Mouse (Mus musculus) inflammation-experienced regulatory T-cells, adult 6 months (primary cell): Measurements from ENCODE around the gene Erlin1. TPM values are rescaled to one million over a fixed set of nuclear protein-coding genes. Genes with fewer than 3 reads are reported as not detected.

Experiments used
- ATAC-seq: one replicate; pipeline ENCODE4 v1.8.0; 2017
- polyA plus RNA-seq, 3 experiments: library from polyadenylated mRNA; unstranded; fragments of 100-300 nt; shearing (Covaris generic); gene quantifications; one replicate each; pipeline ENCODE4 v1.2.1; 2017

Gene Erlin1
- polyA plus RNA-seq, 3 experiments from 2014 or later: 3.2 to 7.6 (median 3.3) TPM

DNA sequence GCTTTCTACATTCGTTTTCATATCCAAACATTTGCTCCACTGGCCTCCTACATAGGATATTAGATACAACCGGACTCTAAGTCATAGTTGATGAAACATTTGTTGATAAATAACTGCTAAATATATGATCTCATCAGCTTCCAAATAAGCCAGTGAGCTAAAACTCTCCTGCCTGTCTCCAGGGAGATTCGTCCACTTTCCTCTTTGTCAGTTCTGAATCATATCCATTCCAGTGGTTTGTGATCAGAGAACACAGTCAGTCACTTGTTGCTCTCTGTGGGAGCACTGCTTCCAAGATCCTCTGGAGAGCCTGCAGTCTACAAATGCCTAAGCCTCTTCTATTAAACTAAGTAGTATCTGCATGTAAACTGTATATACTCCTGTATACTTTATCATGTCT is 9.4 kb downstream of the Erlin1 start:
- no peak for ATAC-seq

DNA sequence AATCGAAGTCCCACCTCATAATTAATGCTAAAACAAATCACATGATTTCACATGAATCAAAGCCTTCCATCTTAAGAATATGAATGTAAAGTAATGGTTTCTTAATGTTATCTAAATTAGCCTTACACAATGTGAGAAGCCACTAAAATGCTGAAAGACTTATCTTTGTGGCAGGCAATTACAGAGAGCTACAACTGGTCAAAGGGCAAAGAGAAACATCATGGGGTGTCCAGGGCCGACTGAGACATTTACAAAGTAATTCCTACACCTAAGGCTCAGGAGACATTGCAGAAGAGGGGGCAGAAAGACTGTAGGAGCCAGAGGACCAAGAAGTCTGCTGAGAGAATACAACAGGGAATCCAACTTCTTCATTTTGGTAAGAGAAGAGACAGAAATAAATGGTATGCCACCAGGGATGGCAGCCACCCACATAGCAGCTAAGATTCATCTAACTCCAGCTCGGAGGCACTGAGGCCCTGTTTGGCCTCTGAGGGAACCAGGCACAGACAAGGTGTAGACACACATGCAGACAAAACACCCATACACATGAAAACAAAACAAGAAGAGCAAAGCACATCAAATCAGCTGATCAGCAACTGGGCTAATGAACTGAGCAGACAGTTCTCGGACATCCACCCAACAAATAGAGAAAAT is 14.3 kb downstream of the Erlin1 start:
- no peak for ATAC-seq

DNA sequence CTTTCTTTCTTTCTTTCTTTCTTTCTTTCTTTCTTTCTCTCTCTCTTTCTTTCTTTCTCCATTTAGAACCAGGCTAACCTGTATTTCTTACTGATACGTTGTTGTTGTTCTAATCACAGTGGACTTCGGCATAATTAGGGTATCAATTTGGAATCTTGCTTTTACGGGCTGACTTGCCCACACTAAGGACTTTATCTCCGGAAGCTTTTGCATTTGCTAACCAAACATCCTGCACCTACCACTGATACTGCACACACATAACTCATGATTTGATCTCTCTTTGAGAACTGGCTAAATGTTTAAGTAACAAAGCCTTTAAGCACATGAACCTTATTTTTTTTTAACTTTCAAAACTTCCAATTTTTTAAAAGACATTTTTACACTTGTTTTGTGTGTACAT is 19.2 kb downstream of the Erlin1 start:
- no peak for ATAC-seq

DNA sequence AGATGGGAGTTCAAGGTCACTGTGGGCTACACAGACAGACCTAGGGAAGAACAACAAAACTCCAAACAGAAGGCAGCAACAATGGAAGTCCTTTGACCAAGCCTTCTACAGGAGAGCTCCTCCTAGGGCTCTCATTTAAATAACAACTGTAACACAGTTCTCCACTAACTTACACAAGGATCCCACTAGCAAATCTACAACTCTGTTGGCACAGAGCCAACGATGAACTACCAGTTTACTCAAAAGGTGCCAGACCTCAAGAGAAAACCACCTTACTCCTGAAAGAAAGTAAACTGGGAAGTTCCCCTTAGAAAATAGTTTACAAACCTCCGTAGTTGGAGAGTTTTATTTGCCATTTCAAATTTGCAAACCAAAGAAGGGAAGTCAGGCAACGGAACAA is 20.3 kb downstream of the Erlin1 start:
- ATAC-seq: no peak

DNA sequence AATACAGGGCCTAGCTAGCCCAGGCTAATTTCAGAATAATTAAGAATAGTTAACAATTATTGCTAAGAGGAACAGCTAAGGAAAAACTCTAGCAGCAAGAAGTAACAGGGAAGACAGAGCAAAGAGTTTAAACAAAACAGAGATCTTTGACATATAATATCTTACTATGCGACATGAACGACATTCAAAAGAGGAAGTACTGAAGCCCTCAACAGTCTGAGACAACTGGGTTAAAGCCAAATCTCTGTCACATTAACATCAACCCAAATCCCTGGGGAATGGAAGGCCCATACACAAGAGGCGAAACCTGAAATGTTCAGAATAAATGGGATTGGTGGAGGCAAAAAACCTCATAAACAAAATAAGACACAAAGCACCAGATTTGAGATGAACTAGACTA is 23.7 kb downstream of the Erlin1 start:
- no peak for ATAC-seq

DNA sequence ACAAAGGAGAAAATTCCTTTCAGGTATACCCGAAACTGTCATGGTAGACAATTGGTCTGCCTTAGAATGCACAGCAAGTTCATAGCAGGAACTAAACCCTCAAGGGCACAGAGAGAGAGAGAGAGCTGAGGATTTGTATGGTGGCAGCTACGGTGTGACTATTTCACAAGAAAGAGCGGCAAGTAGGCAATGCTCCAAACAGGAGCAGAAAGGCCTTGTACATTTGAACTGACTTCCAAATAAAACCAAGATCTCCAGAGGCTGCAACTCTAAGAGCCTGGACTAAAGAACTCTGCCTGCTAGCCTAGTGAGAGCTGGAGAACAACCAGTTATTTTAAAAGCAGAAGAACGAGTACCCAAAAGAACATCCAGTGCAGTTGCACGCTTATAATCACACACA is 27.5 kb downstream of the Erlin1 start:
- no peak for ATAC-seq

DNA sequence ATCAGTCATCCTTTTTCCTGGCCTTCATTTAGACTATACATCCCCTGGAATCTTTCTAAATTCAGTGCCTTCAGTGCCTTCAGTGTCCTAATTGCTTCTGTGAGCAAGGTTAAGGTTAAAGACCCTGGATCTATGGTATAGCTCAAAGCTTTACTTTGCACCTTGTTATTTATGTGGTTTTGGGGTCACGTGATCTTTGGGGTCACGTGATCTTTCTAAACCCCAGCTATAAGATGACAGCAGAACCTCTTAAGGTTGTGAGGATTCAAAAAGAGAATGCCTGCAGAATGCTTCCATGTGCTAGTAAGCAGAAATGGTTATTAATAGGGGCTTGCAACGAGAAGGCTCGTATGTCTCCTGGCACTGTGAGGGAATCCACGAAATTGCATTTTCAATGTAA is 36.2 kb downstream of the Erlin1 start:
- no peak for ATAC-seq

DNA sequence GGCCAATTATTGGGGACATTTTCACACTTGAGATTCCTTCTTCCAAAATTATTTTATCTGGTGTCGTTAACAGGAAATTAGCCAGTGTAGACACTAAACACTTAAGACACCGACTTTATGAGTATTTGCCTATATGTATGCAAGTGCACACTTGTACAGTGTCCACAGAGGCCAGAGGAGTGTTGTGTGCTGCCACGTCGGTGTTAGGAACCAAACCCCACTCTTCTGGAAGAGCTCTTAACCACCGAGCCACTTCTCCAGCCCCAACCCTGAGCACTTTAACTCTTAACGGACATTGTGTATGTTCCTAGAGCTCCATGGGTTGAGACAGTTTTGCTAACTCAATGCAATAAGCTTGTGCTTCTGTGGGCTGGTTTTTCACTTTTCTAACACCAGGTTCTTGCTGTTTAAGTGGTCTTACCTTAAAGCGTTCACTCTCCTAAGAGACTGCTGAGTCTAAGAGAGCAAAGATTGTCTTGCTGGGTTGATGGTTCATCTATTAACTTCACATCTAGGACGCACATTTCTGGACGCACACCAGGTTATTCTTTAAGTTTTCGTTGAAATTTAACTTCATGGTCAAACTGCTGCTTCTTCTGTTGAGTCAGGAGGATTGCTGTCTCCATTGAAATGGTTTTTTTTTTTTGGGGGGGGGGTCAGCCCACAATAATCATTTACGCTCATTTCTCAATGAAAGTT is 37.4 kb downstream of the Erlin1 start:
- ATAC-seq: no peak

DNA sequence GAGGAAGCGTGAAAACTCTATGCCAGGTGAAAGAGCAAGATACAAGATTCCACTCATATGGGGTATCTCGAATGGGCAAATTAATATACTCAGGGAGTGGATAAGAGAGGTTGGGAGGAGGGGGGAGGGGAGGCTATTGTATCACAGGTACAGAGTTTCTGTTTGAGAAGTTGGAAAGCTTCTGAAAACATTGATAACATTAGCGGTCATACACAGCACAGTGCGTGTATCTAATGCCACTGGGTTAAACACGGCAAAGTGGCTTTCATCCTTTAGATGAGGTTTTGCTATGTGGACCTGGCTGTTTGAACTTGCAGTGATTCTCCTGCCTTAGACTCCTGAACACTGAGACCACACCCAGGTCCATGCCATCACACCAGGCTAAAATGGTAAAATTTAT is 39.6 kb downstream of the Erlin1 start:
- no peak for ATAC-seq

DNA sequence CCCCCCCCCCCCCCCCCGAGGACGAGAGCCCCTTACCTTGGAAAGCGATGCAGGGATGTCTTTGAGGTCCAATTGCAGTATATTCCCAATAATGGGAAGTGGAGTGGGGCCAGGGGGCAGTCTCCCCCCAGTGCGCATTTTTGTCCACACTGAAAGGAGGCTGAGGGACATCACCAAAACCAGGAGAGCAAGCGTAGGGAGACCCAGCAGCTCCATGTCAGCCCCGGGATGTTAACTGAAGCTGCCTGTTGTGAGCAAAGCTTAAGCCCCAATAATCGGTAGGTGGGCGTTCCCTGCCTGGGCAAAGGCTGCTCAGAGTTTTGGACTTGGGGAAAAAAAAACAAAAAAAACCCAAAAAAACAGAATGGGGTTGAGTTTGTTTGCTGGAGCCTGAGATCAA is 40.6 kb downstream of the Erlin1 start, which contains the start of gene Cyp2c23:
Gene Cyp2c23 (minus strand): TSS at position 237 of the 400 bp plus-strand sequence.
- no peak for ATAC-seq

DNA sequence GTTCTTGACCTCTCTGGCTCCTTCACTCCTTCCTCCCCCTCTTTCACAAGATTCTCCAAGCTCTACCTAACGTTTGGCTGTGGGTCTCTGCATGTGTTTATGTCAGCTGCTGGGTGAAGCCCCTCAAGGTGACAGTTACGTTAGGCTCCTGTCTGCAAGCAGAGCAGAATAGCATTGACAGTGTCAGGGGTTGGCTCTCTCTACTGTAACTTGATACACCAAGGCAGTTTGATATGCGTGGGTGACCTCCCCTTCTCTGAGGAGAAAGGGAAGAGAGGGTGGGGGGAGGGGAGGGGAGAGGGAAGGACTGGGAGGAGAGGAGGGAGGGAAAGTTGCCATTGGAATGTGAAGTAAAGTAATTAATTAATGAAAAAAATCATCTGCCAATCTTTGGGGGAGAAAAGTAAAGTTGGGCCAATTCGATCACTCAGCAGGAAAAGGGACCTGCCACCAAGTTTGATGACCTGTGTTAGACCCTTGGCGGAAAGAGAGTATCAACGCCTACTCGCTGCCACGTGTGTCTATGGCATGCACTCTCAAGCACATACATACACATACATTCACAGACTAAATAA is 42.5 kb downstream of the Erlin1 start:
- ATAC-seq: no peak

DNA sequence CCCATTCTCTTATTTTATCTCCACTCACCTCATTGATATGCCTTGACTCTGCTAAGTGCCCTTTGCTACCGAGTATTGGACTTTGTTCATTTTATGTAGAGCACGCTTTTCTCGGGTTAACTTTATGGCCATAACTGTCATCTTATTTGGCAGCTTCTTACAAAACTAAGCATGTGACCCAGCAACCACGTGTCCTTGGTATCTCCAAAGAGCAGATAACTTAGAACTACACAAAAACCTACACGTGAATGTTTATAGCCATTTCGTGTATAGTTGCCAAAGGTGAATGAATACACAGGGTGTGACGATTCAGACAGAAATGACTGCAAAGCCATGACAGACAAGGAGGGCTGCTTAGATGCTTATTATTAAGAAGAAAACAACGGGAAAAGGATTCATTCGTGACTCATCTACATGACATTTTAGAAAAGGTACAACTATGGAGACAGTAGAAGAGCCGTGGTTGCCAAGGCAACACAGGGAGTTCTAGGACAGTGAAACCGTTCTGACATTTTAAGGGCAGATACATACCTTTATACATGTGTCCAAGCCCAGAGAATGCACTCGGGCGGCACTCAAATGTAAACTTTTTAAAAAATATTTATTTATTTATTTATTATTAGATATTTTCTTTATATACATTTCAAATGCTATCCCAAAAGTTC is 44.5 kb downstream of the Erlin1 start:
- no peak for ATAC-seq

DNA sequence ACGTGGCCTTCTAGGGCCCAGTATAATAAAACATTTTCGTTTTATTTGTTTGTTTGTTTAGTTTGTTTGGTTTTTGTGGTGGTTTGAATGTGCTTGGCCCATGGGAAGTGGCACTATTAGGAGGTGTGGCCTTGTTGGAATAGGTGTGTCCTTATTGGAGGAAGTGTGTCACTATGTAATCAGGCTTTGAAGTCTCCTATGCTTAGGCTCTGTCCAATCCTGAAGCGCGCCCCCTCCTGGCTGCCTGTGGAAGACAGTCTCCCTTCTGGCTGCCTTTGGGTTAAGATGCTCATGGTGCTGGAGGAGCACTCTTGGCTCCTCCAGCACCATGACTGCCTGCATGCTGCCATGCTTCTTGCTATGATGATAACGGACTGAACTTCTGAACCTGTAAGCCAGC is 46.5 kb downstream of the Erlin1 start:
- ATAC-seq: no peak

DNA sequence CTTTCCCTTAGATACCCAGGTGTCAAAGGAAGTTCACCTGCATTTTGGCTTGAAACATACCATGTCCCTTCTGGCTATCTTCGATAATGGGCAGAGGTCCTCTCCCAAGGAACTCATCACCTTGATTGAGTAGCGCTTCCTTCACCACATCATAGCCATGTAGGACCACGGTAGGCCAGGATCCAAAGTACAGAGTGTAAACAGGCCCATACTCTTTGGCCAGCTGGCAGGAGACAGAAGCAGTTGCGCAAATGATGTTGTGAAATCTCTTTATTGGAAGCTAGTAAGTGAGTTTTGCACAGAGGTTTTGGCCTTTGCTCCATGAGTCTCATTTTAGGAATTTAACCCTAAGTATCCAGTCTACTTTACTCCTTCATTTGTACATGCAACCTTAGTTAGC is 48.1 kb downstream of the Erlin1 start:
- no peak for ATAC-seq

DNA sequence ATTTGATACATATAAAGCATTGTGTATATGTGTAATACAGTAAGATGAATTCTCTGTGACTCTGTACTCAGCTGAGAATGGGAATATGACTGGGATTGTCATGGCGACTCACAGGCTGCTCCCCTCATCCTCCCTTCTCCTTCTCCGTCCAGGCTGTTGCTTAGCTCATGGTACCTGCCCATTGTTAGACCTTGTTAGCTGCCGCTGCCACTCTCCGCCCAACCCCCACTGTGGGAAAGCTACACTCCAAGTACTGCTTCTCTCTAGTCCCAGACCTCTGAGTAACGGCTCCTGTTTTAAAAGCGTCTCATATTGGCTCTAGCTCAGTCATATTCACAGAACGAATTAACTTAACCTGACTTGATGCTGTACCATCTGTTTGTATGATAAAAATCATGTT is 49.8 kb downstream of the Erlin1 start:
- ATAC-seq: no peak

DNA sequence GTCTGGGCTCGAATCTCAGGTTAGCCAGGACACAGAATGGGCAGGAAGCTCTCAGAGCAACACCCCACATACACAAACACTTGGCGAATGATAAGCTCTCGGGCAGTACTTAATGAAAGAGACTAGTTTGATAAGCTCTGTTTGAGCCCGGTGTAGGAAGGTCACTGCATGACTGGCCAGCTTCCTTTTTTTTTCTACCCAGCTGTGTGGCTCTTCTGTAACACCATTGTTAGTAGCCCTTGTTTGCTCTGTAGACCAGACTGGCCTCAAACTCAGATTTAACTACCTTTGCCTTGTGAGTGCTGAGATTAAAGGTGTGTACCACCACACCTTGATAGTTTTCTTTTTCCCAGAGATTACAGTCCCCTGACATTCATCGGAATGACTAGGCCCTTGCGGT is 55.7 kb downstream of the Erlin1 start:
- no peak for ATAC-seq

DNA sequence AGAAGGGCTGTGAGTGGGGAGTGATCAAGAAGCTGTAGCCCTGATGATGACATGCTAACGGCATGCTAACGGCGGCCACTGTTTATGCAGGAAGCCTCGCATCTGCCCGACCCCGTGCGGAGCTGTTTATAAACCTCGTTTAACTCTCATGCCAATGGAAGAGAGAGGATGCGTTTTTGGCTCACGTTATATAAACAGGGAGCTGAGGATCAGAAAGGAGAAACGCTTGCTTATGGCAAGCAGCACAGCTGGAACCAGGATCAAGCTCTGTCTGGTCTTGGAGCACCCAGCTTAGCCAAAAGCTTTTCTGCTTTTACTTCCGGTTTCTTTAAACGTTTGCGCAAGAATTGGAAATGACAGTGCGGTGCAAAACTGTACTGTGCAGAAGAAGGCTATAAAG is 60.8 kb downstream of the Erlin1 start:
- ATAC-seq: no peak

DNA sequence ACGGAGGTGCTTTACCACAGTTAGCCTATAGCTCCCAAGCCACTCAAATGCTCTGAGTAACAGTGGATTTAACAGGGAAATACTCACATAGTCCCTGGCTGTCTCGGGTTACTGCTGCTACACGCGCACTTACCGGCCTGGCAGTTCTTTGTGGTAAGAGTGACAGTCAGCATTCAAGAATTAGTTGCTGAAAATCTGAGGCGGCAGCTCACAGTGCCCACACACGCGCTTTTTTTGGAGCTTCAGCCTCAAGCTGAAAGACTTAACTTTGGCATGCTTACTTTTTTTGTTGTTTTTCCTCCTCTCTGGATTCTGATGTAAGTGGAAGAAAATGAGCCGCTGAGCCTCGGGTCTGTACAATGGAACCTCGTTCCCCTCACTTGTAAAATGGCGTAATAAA is 62.4 kb downstream of the Erlin1 start:
- ATAC-seq: no peak

DNA sequence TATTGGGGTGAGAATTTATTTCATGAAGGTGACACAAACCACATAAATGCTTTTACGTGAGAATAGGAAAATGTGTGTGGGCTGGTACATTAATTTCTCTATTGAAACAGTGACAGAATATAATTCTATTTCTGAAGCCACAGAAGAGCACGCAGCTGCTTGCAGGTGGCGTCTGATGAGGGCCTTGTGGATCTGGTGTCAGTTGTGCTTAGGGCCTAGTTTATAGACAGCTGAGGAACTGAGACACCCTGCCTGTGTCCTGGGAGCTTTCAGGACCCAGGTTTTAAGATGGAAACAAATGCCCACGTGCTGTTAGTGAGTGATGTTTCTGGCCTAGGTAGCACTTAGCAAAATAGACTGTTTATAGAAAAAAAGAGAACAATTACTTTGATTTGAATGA is 64.6 kb downstream of the Erlin1 start:
- ATAC-seq: no peak

DNA sequence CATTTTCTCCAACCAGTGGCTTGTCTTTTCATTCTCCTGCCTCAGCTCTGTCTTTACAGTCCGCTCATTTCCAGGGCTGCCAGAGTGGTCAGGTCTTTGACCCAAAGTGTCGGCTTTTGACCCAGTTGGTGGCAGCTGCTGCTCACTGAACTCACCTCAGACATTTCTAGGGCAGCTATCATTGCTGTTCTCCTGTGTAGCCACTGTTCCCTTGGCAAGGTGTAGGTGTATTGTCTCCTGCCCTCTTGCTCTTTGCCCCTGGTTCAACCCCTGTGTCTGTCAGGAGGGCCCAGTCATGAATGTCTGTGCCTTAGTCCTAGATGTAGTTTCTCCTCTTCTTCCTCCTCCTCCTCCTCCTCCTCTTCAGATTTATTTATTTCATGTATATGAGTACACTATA is 65.3 kb downstream of the Erlin1 start:
- ATAC-seq: no peak

DNA sequence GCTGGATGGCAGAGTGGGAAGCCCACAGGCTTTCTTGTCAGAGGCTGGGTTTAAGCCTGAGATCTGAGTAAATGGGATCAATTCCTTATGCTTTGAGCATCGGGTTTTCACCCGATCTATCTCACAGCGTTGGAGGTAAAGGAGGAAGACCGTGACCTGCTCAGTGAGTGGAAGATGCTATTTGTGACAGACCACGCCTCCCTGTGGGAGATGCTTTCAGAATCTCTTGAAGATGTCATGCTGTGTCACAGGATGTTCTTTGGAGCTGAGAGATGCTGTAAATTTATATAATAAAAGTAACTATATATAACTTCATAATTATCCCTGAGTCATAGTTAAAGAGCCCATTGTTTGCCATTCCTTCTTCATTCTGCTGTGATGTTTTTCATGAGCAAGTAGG is 68.9 kb downstream of the Erlin1 start:
- no peak for ATAC-seq

DNA sequence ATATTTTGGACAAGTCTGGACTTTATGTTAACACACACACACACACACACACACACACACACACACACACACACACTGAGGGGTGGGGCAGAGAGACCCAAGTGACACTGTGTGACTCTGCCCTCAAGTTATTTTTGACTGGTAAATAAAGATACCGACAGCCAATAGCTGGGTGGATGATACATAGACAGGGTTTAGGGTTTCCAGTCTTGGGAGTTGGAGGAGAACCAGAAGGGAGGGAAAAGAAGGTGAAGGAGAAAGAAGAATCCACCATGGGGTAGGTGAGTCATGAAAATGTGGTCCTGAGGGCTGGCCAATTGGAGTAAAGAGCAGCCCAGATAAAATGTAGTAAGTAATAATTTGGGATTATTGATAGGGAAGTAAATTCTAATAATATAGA is 69.5 kb downstream of the Erlin1 start:
- no peak for ATAC-seq

DNA sequence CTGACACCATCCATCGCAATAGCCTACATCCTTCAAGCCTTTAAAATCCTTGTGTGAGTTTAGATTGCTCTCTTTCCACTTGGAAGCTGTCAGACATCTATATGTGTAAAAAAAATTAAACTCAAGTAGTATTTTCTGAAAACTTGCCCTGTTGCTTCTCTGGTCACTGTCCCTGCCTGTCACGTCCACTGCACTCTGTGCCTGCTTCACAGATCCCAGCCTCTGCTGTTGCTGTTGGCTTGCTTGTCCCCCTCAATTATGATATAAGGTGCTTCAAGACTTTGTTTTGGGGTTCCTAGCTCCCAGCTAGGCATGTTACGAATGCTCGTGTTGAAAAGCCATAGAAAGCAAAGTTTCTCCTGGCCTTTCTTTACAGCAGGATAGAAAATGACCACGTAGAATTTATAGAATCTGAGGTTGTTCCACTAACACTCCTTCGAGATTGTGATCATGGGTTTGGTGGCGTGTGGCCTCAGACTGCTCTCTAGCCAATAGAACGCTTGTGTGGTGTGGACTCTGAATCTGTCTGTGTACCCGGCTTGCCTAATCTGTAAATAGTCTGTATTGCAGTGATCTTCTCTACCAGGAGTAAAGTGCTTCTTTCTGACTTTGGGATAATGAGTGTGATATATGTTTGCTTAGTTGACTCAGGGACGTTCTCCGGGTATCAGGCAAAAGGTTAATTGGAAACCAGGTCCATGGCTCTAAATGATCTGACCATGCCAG is 70.6 kb downstream of the Erlin1 start:
- ATAC-seq: no peak
